9 mouse cellular contexts compared by ENCODE assay signal in genomic region chr6:146008450-146008981, GRCm38 (mm10).
A peak's percentile ranks its signal among the peaks of the same experiment; 100 is the strongest.
DNase-seq lines count a peak whose midpoint lies in the region; ATAC-seq lines count a peak whose summit lies in the region.
"Had no signal": no experiment of that assay in that cellular context is flagged by ENCODE, and none has a peak within 500 bp of the region (broad histone marks: within the 10 kb centered on the region; RNA-seq: fewer than 3 reads in every experiment).

No protein-coding gene starts in this region.

- no peaks in the 10 kb centered on the region for H3K36me3 ChIP-seq in kidney, embryonic 14.5 days (ENCODE audit: control insufficient read depth, insufficient read depth, low read length)
- no peaks in the 10 kb centered on the region for H3K36me3 ChIP-seq in forebrain, embryonic 16.5 days (ENCODE audit: control insufficient read depth, insufficient read depth)
- H3K36me3 ChIP-seq in neural tube, embryonic 15.5 days: no peaks in the 10 kb centered on the region

- DNase-seq in kidney, postnatal 4 days: peak; percentile 52 to 67
- peak; percentile 35 to 44 for DNase-seq in layer of hippocampus, postnatal 36 days
- DNase-seq in retina, postnatal 7 days (ENCODE audit: low read depth, low spot score): peak; percentile 25

- 59% methylated on average over 5 of the region's 5 CpGs for WGBS in kidney, embryonic 14.5 days
- 30% methylated on average over 5 of the region's 5 CpGs for WGBS in forebrain, embryonic 16.5 days
- 40% methylated on average over 5 of the region's 5 CpGs for WGBS in neural tube, embryonic 15.5 days

- no peak overlapping the region for H3K4me2 ChIP-seq in kidney, embryonic 14.5 days (replicated peaks; ENCODE audit: low read depth, low read length)
- H3K4me2 ChIP-seq in forebrain, embryonic 16.5 days (ENCODE audit: low read length): no peak overlapping the region
- no peak overlapping the region for H3K4me2 ChIP-seq in neural tube, embryonic 15.5 days

- H3K9ac ChIP-seq in kidney, embryonic 14.5 days (ENCODE audit: low read depth, low read length): no peak overlapping the region
- no peak overlapping the region for H3K9ac ChIP-seq in forebrain, embryonic 16.5 days (replicated peaks; ENCODE audit: low read depth, low read length)
- H3K9ac ChIP-seq in neural tube, embryonic 15.5 days (replicated peaks): no peak overlapping the region

- H3K27me3 ChIP-seq in kidney, embryonic 14.5 days (ENCODE audit: control insufficient read depth, insufficient read depth, low read length): no peaks in the 10 kb centered on the region
- H3K27me3 ChIP-seq in forebrain, embryonic 16.5 days (replicated peaks; ENCODE audit: control insufficient read depth, insufficient read depth, low read length): no peaks in the 10 kb centered on the region
- H3K27me3 ChIP-seq in neural tube, embryonic 15.5 days (replicated peaks): no peaks in the 10 kb centered on the region

- ATAC-seq in kidney, embryonic 14.5 days (ENCODE audit: low FRiP score, low TSS enrichment): no peak
- ATAC-seq in cerebellum, adult (ENCODE audit: insufficient number of reproducible peaks, low FRiP score, low TSS enrichment): peak; percentile 46; the same call in 1 of the 2 replicates
- peak; percentile 26; the same call in 1 of the 2 replicates for ATAC-seq in forebrain, embryonic 16.5 days
- ATAC-seq in monocyte, adult 5-6 weeks (replicated peaks; ENCODE audit: insufficient number of reproducible peaks, low FRiP score, low TSS enrichment, poor library complexity, severe bottlenecking): no peak
- ATAC-seq in neural tube, embryonic 15.5 days (ENCODE audit: low FRiP score): no peak

- no peaks in the 10 kb centered on the region for H3K9me3 ChIP-seq in kidney, embryonic 14.5 days (ENCODE audit: control insufficient read depth, low read length)
- no peaks in the 10 kb centered on the region for H3K9me3 ChIP-seq in forebrain, embryonic 16.5 days (ENCODE audit: control insufficient read depth, low read length)
- H3K9me3 ChIP-seq in neural tube, embryonic 15.5 days (replicated peaks): no peaks in the 10 kb centered on the region

- peaks cover 17% of the 10 kb centered on the region for H3K4me1 ChIP-seq in kidney, embryonic 14.5 days (ENCODE audit: control insufficient read depth, insufficient read depth, low read length)
- H3K4me1 ChIP-seq in forebrain, embryonic 16.5 days (replicated peaks; ENCODE audit: control insufficient read depth, insufficient read depth, low read length): peaks cover 14% of the 10 kb centered on the region
- peaks cover 30% of the 10 kb centered on the region for H3K4me1 ChIP-seq in neural tube, embryonic 15.5 days

- H3K27ac ChIP-seq in kidney, embryonic 14.5 days (ENCODE audit: low read depth, low read length): no peak overlapping the region
- no peak overlapping the region for H3K27ac ChIP-seq in forebrain, embryonic 16.5 days (ENCODE audit: low read length)
- no peak overlapping the region for H3K27ac ChIP-seq in neural tube, embryonic 15.5 days (replicated peaks)
- H3K27ac ChIP-seq: macrophage had no signal

- H3K4me3 ChIP-seq in kidney, embryonic 14.5 days (ENCODE audit: low read length): no peak overlapping the region
- H3K4me3 ChIP-seq in forebrain, embryonic 16.5 days (replicated peaks; ENCODE audit: low read length): no peak overlapping the region
- no peak overlapping the region for H3K4me3 ChIP-seq in neural tube, embryonic 15.5 days (replicated peaks)

Comparison
In these comparisons a context has a peak if more than half of its experiments do, and no peak if none do; other contexts are left out.
1. ATAC-seq: peak in cerebellum, adult (single experiment) and forebrain, embryonic 16.5 days (single experiment); none in kidney, embryonic 14.5 days (single experiment), monocyte, adult 5-6 weeks (single experiment) and neural tube, embryonic 15.5 days (single experiment).
2. Peak in every context shown above with its lines, with median percentiles within 50 percentile points of each other: DNase-seq.